Mouse (Mus musculus) right cerebral cortex, postnatal 36 days (tissue): ENCODE data around the gene Coro1b.

Source experiments
- DNase-seq, 2 experiments: peaks; one replicate each; pipeline ENCODE4 v3.0.0; 2022; ENCODE audit warnings: low spot score in 2 of 2, mixed read lengths in 1 of 2

Gene Coro1b

DNA sequence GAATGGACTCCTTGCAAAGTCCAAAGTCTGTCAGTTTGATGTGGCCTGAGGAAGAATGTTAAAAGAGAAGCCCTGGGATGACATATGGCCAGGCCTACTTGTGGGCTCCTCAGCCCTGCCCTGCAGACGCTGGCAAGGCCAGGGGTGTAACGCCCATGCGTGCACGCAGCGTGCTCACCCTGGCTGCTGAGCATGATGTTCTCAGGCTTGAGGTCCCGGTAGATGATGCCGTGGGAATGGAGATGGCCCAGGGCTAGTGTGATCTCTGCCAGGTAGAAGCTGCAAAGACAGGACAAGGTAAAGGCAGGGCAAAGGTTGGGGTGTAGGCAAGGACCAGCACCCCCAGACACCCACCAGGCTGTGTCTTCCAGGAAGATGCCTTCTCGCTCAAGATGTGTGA is 10.6 kb downstream of the Coro1b start:
- DNase-seq, result no peak

DNA sequence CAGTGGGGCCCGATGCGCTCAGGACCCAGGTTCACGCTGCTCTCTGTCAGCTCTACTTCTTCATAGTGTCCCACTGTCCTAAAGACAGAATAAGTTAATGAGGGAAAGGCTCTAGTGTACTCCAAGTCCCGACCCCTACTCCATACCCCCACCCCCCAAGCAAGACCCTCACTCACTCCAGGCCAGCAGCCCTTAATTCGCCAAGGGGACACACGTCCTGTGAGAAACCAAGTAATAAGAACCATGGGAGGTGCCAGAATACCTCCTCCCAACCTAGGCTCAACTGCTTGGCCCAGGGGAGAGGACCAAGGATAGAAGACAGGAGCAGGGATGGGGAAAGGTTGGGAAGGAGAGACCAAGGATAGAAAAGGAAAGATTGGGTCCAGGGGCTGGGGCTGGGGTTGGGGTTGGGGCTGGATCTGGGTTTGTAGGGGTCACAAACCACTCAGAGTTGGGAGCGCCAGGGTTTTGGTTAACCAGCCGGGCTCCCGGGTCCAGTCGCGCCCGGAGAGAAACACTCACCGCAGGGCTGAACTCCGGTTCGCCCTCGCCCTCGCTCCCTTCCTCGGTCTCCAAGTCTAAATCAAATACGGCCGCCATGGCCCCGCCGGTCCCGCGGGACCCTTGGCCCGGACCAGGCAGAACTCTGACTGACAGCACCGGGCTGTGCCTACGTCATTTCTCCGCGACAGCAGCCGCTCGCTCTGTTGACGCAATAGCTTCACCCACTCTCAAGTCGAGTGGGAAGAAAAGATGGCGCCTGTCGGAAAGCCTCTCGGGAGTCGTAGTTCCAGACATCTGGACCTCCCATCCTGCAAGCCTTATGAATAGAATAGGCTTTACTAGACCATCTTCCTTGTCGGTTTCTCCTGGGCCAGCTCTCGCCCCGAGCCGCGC is 14.5 kb downstream of the Coro1b start, which contains the start of gene Rps6kb2:
Gene Rps6kb2, minus strand, starts transcription at position 709 of the 897 bp plus-strand sequence.
- peak; percentile 97 for DNase-seq

DNA sequence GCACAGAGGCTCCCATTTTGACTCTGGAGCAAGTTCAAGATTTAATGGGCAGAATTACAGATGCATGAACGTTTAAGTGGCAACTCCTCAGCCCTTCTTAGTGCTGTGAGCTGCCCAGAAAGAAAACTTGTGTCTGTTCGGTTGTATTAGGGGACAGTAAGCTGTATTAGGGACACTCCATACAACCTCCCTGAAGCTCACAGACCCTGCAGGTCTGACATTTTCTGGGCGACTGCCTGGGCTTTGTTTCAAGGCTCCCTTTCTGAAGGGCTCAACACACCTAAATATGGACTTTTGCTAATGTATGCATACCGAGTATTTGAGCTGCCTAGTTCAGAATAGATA is 15.1 kb downstream of the Coro1b start:
- no peak for DNase-seq

DNA sequence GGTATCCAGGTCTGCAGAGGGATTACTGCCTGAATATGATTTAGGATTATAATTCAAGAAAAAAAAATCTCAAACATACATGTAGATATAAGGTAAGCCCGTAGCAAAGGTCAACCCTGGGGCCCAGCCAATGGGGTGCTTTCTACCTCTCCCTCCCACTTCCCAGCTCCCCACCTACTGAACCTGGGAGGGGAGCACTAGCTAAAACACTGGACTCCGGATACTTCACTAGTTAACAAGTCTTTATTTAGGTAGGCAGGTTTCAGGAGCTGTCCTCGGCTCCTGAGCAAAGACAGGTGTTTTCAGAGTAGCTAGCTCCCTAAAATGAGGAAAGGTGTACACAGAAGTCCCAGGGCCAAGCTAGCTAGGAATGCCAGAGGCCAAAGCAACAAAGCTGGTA is 15.7 kb downstream of the Coro1b start:
- DNase-seq, result no peak

DNA sequence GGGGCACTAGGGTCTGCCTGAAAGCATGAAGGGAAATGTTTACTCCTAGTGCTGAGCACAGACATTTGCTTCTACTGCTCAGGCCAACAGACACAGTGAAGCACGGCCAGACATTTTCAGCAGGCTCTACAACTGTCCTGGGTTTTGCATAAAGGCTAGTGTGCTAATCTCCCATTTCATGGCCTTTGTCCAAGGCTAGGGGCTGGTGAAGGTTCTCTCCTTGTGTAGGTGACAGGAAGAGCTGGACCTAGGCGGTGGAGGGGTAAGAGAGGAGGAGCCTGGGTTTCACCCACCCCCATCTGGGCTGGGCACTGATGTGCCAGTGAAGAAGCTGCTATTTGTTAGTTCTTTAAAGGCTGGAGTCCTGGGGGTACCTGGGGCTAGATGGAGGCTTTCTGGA is 16.3 kb downstream of the Coro1b start:
- no peak for DNase-seq

DNA sequence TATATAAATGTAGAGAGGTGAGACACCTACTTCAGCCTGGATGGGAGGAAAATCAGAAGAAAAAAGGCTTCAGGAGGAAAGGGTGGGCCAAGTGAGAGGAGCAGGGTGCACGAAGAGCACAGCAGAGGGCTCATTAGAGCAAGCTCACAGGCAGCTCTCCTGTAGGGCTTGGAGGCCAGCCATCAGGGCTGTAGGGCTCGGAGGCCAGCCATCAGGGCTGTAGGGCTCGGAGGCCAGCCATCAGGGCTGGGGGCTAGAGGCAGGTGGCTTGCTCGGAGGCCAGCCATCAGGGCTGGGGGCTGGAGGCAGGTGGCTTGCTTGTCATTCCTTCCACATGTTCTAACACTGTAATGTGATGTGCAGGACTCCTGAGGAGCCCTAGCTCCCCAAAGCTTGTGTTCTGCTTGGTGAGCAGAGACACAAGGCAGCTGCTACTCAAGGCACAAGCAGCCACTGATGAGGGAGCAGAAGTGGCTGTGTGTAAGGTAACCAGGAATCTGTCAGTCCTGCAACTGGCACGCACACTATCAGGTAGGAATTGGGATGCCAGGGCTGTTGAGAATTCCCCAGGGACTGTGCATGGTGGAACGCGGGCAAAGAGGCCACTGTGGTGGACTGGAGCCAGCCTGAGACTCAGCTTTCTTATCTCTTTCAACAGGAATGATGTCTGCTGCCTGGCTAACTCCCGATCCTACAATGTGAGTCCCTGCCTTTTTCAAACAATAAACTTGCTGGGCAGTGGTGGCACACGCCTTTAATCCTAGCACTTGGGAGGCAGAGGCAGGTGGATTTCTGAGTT is 18.5 kb downstream of the Coro1b start:
- no peak for DNase-seq

DNA sequence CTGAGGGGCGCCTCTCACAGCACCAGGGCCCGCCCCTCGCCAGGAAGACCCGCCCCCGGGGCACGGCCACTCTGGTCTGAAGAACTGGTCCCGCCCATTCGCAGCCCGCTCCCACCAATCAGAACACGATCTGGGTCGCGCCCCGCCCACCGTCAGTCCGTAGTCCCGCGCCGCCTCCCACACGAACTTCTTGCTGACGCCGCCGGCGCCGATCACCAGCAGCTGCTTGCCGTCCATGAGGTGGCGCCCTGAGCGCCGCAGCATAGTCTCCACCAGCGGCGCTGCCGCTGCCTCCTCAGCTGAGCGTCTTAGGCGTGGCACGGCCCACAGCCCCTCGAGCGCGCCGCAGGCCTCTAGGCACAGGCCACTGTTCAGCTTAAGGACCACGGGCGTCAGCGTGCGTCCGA is 21.0 kb downstream of the Coro1b start:
- DNase-seq, result peak; percentile 98 to 99

DNA sequence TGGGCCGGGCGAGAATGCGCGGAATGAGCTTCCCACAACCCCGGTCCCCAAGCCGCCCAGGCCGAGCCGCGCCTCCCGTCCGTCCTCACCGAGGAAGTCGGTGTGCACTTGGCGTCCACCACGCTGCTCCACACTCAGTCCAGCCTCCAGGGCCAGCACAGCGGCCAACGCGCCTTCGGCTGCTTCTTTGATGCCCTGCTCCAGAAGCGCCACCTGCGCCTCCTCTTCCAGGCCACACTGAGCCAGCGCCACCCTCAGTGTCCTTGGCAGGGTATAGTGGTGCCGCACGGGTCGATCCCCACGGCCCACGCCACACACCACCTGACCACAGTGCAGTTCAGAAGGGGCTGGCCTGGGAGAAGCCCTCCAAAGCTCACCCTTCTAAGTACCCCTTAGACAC is 21.4 kb downstream of the Coro1b start:
- no peak for DNase-seq

DNA sequence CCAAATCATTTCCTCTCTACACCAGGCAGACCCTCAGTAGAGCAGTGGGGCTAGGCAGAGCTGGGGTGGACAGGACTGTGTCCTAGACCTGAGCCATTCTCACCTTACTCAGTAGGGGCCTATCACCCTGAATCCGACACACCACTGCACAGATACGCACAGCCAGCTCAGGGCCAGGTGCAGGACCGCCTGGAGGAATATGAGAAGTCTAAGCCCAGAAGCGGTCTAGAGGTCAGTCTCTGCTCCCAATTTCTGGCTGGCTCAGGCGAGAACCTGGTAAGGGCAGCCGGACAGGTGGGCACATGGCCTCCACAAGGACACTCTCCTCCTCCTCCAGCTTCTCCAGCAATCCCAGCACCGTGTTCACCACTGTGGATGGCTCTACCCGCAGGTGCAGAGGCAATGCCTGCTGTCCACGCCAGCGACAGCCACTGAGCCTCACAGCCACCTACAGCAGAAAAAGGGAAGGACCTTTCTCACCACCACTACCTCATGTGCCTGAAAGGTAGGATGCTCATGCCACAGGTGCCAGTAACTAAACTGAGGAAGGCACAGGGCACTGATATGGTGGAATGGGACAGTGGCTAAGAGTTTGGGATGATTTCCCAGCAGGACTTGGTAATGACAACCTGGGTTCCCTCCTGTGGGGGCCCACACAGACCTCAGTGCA is 22.4 kb downstream of the Coro1b start:
- DNase-seq, result no peak

DNA sequence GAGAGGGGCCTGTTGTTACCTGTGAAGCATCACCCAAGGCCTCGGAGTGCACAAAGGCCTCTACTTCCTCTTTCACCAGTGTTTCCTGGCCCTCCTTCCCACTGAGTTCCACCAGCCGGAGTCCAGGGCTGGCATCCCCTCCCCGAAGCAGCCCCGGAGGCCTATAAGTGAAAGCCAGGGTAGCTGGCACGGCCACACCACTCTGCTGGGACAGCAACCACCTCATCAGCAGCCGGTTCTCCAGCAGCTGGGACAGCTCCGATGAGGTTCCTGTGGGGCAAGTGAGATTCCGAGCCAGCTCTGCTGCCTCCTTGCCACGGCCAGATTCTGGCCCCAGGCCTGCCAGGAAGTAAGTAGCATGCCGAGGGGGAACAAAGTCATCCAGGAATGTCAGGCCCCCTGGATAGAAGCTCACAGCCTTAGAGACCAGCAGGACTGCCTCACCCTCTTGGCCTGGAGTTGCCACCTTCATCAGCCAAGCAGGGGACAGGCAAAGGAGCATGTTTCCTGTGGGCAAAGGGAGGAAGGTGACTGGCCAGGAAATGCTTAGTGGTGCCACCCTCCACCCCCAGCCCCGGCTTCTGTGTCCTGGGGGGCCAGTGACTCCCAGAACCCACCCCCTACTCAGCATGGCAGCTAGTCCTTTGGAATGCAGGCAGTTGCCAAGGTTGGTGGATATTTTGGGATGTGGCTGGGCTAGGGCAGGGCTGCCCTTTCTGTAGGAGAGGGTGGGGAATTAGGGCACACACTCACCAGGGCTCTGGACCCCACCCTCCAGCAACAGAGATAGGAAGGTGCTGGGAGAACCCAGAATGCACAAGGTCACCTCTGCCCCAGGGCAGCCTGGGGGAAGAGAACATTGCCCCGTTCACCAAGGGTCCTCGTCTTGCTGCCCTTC is 23.2 kb downstream of the Coro1b start:
- DNase-seq, result no peak

DNA sequence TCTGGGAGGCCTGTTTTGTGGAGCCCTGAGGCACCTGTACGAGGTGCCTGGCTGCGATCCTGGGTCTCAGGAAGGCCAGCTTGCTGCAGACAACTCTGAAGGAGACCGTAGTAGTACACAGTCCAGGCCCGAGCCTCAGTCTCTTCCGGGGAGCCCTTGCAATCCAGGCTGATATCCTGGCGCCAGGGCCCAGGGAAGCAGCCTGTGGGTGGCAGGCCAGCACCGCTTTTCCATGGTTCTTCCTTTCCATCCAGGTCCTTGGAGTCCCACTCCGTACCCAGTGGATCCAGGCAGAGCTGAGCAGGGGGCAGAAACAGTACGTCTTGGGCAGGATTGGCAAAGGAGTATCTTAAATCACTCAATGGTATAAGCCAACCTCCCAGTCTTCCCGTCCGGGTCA is 24.5 kb downstream of the Coro1b start:
- DNase-seq, result no peak

DNA sequence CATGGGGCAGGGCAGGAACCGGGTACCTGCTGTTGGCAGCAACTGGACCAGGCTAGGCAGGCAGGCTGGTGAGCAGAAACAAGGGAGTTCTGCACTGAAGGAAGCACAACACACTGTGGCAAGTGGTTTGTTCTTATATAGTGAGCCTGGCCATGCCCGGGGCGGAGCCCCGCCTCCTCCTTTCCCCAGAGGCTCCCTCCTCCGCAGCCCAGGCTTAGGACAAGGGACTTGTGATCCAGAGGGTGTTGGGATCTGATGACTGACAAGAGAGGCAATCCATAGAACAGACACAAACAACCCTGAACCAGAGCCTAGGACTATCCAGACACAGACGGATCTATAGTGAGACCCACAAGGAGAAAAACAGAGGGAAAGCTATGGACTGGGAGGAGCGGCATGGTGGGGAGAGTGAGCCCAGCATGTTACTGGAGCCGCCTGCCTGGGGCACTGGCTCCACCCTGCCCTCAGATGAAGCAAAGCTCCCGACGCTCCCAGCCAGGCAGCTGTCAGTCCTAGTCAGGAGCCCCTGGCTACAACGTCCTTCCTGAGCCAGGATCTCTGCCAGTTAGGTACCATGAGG is 27.0 kb downstream of the Coro1b start, which contains the start of gene Carns1:
Gene Carns1, minus strand, starts transcription at position 112 of the 580 bp plus-strand sequence.
- DNase-seq, result no peak

DNA sequence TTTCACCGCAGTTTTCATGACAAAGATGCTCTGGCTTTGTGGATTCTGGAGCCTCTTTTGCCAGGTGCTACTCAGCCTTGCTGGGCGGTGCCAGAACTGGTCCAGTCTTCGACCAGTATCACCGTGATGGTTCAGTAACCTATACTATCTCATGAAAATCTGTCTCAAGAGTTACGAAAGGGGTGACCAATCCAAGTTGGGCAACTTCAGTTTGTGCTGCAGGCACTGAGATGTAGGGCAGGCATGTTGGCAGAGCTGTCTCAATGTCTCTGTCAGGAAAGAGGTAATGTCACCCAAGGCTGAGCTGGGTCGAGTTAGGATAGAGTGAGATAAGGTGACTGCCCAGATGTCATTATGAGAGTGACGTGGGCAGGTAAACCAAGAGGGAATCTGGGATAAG is 32.0 kb downstream of the Coro1b start:
- no peak for DNase-seq

DNA sequence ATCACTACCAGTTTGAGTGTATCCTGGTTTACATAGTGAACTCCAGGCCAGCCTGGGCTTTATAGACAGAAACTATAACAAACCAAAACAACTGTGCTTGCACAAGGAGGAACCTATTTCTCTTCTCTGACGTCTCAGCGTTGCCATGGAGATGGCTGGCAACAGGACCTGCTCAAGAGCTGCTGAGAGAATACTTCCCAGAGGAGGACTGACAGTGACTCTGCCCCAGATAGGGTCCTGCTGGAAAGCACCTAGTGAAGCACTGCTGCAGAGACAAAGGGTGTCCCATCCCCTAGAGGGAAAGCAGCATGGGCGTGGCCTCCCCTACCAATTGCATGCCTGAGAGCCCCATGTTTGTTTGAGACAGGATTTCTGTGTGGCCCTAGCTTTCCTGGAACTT is 33.5 kb downstream of the Coro1b start:
- DNase-seq, result peak; percentile 75 to 84

DNA sequence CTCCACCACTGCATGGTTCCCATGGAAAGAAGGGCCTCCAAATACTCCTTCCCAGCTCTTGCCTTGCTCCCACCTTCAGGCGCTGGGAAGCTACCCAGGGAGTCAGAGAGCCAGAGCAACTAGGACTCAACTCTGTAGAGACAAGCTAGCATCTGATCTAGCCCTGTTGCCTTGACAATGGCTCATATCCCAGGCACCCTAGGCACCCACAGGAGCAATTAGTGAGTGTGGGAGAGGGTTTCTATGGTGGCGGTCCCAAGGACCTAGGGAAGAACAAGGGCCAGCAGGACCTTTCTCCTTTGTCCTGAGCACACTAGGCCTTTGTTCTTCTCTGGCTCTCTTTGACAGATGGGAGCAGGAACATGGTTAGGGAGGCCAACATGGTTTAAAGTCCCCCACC is 35.3 kb downstream of the Coro1b start:
- DNase-seq, result no peak

DNA sequence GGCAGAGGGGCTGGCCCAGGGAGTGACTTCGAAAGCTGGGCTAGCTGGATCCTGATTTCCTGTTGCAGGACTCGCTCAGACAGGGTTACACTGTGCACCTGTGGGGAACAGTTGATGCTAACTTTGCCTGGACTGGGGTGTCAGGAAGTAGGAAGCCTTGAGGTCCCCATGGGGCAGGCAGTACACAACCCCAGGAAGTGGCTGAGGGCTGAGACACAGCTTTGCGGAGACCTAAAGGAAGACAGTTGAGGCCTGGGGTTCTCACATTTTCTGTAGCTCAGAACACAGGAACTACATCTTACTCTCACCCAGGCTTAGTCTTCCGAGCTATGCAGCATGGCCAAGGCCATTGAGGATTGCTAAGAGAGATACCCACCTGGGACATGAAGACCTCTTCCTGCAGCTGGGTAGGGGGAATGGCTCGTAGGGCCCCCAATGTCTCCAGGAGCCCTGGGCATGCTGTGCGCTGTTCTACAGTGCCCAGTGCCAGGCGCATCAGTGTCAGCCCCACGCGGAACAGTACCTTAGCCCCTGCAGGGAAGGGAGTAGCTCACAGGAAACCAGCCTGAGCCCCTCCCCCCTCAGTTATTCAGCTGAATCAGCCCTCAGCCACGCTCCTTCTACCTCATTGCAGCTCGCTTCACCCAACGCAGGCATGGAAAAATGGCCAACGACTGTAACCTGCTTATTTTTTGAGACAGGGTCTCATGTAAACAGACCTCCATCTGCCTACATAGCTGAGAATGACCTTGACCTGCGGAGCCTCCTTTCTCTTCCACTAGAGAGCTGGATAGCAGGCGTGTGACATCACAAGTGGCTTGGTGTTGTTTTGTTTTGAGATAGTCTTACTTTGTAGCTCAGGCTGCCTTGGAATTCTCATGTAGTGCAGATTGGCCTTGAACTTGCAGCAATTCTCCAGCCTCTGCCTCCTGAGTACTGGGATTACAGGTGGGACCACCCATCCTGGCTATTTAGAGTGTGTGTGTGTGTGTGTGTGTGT is 36.9 kb downstream of the Coro1b start:
- no peak for DNase-seq

DNA sequence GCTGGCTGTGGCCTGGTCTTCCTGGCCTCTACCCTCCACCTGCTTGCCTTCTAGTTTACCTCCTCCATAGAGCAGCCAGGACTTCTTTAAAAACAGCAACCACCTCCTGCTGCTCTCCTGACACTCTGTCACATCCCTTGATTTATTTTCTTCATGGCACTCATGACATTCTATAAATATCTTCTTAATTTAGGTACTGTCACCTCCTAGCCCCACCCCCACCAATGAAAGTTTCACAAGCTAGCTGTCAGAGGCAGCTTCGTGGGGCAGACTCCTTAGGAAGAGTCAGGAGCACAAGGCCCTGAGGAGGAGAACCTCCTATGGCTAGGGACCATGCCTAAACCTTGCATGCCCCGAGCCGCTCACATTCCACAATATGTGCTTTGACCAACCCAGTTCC is 38.9 kb downstream of the Coro1b start:
- no peak for DNase-seq

DNA sequence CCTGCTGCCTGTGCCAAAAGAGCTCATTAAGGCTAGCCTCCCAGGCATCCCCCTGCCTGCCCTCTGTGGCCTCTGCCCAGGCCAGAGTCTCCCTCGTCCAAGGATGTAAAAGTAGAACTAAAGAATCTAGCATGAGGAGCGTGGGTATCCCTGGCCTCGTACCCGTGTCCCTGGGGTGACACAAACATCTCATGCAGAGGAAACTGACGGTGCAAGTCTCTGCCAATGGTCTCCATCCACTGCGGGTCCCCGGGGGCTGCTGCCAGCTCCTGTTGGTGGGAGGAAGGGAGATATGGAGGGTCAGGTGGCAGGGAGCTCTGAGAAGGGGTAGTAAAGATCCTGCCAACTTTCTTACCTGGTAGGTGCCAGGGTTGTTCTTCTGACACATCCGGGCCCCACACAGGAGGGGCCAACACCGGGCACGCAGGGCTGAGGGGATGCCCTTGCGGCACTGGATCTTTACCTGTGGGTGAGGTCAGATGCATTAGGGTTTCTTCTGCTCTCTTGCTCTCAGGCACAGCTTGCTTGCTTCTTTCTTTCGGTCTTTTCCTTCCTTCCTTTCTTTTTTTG is 40.7 kb downstream of the Coro1b start:
- no peak for DNase-seq

DNA sequence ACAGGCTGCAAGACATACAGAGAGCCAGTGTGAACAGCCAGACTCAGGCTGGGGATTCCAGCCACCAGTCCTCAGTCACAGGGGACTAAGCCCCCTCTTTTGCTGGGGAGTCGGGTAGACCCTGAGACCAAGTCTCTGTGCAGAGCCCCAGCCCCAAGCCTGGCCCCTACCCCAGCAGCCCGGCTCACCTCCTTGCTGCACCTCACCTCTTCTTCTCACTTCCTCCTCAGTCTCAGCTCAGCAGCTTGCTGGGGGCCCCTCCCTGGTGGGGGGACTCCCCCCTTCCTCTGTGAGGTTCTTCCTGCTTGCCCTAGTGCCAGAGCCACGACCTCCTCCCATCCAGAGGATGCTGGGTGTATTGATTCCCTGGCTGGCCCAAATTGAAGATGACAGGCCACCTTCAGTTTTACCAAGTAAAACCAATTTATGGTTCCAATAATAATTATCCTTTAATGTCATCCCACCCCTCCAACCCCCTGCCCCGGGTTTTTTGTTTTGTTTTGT is 42.5 kb downstream of the Coro1b start, which contains the start of gene Tbc1d10c:
Gene Tbc1d10c, minus strand, starts transcription at position 454 of the 504 bp plus-strand sequence.
- no peak for DNase-seq
